In genomic region chr1:155494347-155494746, GRCm38 (mm10) we compare ENCODE assay signal across 30 mouse cellular contexts.
DNase-seq lines count a peak whose midpoint lies in the region; ATAC-seq and TF ChIP-seq lines count a peak whose summit lies in the region.
"Had no signal": no experiment of that assay in that cellular context is flagged by ENCODE, and none has a peak within 500 bp of the region (broad histone marks: within the 10 kb centered on the region; RNA-seq: fewer than 3 reads in every experiment).

No protein-coding gene starts in this region.

- ATAC-seq in hindbrain, postnatal 0 days, result no peak
- ATAC-seq: activated CD4-positive, CD25-positive, alpha-beta regulatory T cell, adult 4 months; forebrain, embryonic 14.5 days; inflammation-experienced regulatory T-cells, adult 6 months; midbrain, embryonic 13.5 days had no signal

- 52% methylated on average over 2 of the region's 2 CpGs for WGBS in olfactory bulb, adult 2 months
- WGBS in hindbrain, postnatal 0 days, result 79% methylated on average over 2 of the region's 2 CpGs

- H3K4me2 ChIP-seq in hindbrain, postnatal 0 days (ENCODE audit: low read depth, low read length), result no peak overlapping the region
- H3K4me2 ChIP-seq: embryonic facial prominence, embryonic 15.5 days; heart, embryonic 13.5 days; hindbrain, embryonic 14.5 days; liver, embryonic 15.5 days; lung, embryonic 14.5 days; midbrain, embryonic 13.5 days; neural tube, embryonic 13.5 days had no signal

- no peaks in the 10 kb centered on the region for H3K9me3 ChIP-seq in hindbrain, postnatal 0 days (ENCODE audit: low read length)
- H3K9me3 ChIP-seq: embryonic facial prominence, embryonic 10.5 days; embryonic facial prominence, embryonic 15.5 days; heart, embryonic 13.5 days; liver, embryonic 15.5 days; midbrain, embryonic 13.5 days; neural tube, embryonic 13.5 days had no signal

- no peaks in the 10 kb centered on the region for H3K27me3 ChIP-seq in hindbrain, postnatal 0 days (ENCODE audit: insufficient read depth, low read length)
- H3K27me3 ChIP-seq: embryonic facial prominence, embryonic 15.5 days; heart, embryonic 13.5 days; liver, embryonic 15.5 days; midbrain, embryonic 13.5 days had no signal

- no peak for DNase-seq in layer of hippocampus, adult 2 months (ENCODE audit: low spot score in 2 of 2)
- DNase-seq in layer of hippocampus, adult 9-11 months, result no peak
- DNase-seq in 416B (ENCODE audit: low read depth) (peak; percentile 47), NIH3T3 (ENCODE audit: low read depth) (peak; percentile 64)
- DNase-seq in hindbrain, postnatal 0 days (ENCODE audit: low spot score), result no peak
- DNase-seq in ovary, postnatal 36 days (ENCODE audit: low spot score), result no peak
- DNase-seq: adrenal gland, postnatal 14 days; cerebellum, adult 2 months; heart, postnatal 10 days; kidney, adult 11 months; kidney, postnatal 14 days; layer of hippocampus, postnatal 36 days; lung, embryonic 14.5 days; lung, postnatal 14 days; retina, postnatal 1 day; right cerebral cortex, postnatal 25 days; spleen, adult 18-20 months; thymus, adult 18-20 months; thymus, postnatal 25 days had no signal

- peaks cover 7% of the 10 kb centered on the region for H3K4me1 ChIP-seq in olfactory bulb, adult 2 months (ENCODE audit: control insufficient read depth, insufficient read depth, low read length)
- H3K4me1 ChIP-seq in hindbrain, postnatal 0 days (ENCODE audit: insufficient read depth, low read length), result peaks cover 13% of the 10 kb centered on the region; the same call in 1 of the 2 replicates
- H3K4me1 ChIP-seq: liver, embryonic 15.5 days had no signal

- no peak for TF ChIP-seq POLR2A in olfactory bulb, adult 2 months (IDR thresholded peaks at IDR 0.05; ENCODE audit: insufficient read depth, low read depth, low read length)

- no peak overlapping the region for H3K4me3 ChIP-seq in layer of hippocampus, adult 2 months
- no peak overlapping the region for H3K4me3 ChIP-seq in olfactory bulb, adult 2 months (ENCODE audit: insufficient read depth, low read depth, low read length)
- H3K4me3 ChIP-seq in hindbrain, postnatal 0 days (ENCODE audit: low read length), result no peak overlapping the region
- H3K4me3 ChIP-seq: embryonic facial prominence, embryonic 10.5 days; embryonic facial prominence, embryonic 15.5 days; heart, embryonic 13.5 days; liver, embryonic 15.5 days; midbrain, embryonic 13.5 days; neural tube, embryonic 13.5 days had no signal

- no peak for TF ChIP-seq CTCF in layer of hippocampus, adult 2 months (conservative IDR thresholded peaks at IDR 0.05)
- TF ChIP-seq CTCF in olfactory bulb, adult 2 months (IDR thresholded peaks at IDR 0.05; ENCODE audit: insufficient read depth, low read depth, low read length), result no peak
- TF ChIP-seq CTCF in hindbrain, postnatal 0 days (IDR thresholded peaks at IDR 0.05; ENCODE audit: low read depth), result no peak

- no peak overlapping the region for H3K9ac ChIP-seq in hindbrain, postnatal 0 days (replicated peaks; ENCODE audit: low read length)
- H3K9ac ChIP-seq: embryonic facial prominence, embryonic 15.5 days; heart, embryonic 13.5 days; hindbrain, embryonic 14.5 days; liver, embryonic 15.5 days; lung, embryonic 14.5 days; midbrain, embryonic 13.5 days; neural tube, embryonic 13.5 days had no signal

- H3K27ac ChIP-seq in layer of hippocampus, adult 2 months, result peak overlapping the region; percentile 36; the same call in 1 of the 2 replicates
- peak overlapping the region; percentile 67 for H3K27ac ChIP-seq in olfactory bulb, adult 2 months (ENCODE audit: insufficient read depth, low read depth, low read length)
- H3K27ac ChIP-seq in hindbrain, postnatal 0 days, result no peak overlapping the region
- H3K27ac ChIP-seq: embryonic facial prominence, embryonic 10.5 days; embryonic facial prominence, embryonic 15.5 days; heart, embryonic 13.5 days; hindbrain, embryonic 14.5 days; liver, embryonic 15.5 days; midbrain, embryonic 13.5 days; neural tube, embryonic 13.5 days had no signal

- H3K36me3 ChIP-seq in hindbrain, postnatal 0 days (ENCODE audit: insufficient read depth, low read length), result no peaks in the 10 kb centered on the region
- H3K36me3 ChIP-seq: embryonic facial prominence, embryonic 10.5 days; embryonic facial prominence, embryonic 15.5 days; heart, embryonic 13.5 days; liver, embryonic 15.5 days; midbrain, embryonic 13.5 days; neural tube, embryonic 13.5 days had no signal

Comparison
In these comparisons a context has a peak if more than half of its experiments do, and no peak if none do; other contexts are left out.
1. DNase-seq: peak in 416B (single experiment) and NIH3T3 (single experiment); none in layer of hippocampus, adult 2 months (0 of 2), layer of hippocampus, adult 9-11 months (single experiment), hindbrain, postnatal 0 days (single experiment) and ovary, postnatal 36 days (single experiment).